Mouse (Mus musculus) liver, embryonic 16.5 days (tissue): ENCODE results near the gene Dhodh. TPM values are rescaled to one million over a fixed set of nuclear protein-coding genes. Genes with fewer than 3 reads are reported as not detected.

Experiments
- polyA plus RNA-seq: library from polyadenylated mRNA; unstranded; fragments of >200 nt; fragmentation: Nextera tagmentation; extraction: Ambion mirVana; gene quantifications from 2 replicates; pipeline ENCODE4 v1.2.1, GENCODE M21; 2015

The Dhodh gene
- polyA plus RNA-seq, 1 experiment from 2014 or later, result 16.0 TPM

Other genes with a start within 250 kb of the Dhodh start
- not detected in 2 replicates for gene Pmfbp1, start 114.6 kb downstream of the Dhodh start, polyA plus RNA-seq
- gene Dhx38, start 42.8 kb downstream of the Dhodh start, polyA plus RNA-seq, result 10.4 and 10.5 TPM in 2 replicates
- gene Txnl4b, start 42.8 kb downstream of the Dhodh start, polyA plus RNA-seq, result 10.3 TPM in 2 replicates
- gene Hp, start 29.5 kb downstream of the Dhodh start, polyA plus RNA-seq, result 199 and 246 TPM in 2 replicates
- 0.37 and 0.48 TPM in 2 replicates for gene Pkd1l3, start 5.8 kb upstream of the Dhodh start, polyA plus RNA-seq
- gene Ist1, start 84.6 kb upstream of the Dhodh start, polyA plus RNA-seq, result 37.2 and 38.9 TPM in 2 replicates
- 4.9 and 5.3 TPM in 2 replicates for gene Zfp821, start 96.9 kb upstream of the Dhodh start, polyA plus RNA-seq
- 2.8 and 3.2 TPM in 2 replicates for gene Atxn1l, start 129.1 kb upstream of the Dhodh start, polyA plus RNA-seq
- gene Ap1g1, start 169.9 kb upstream of the Dhodh start, polyA plus RNA-seq, result 16.6 and 19.4 TPM in 2 replicates